Mouse (Mus musculus) spleen, adult 2 months (tissue): Measurements from ENCODE around the gene Scaf1. TPM values are rescaled to one million over a fixed set of nuclear protein-coding genes. Genes with fewer than 3 reads are reported as not detected.

Source experiments
- DNase-seq, 2 experiments: peaks; one replicate each; pipeline versions ENCODE4 v3.0.0 to v3.0.0-alpha.2; 2012 to 2021; ENCODE audit warnings: low spot score in 2 of 2, low read depth in 1 of 2
- H3K27ac ChIP-seq: fragments of 200-500 bp; 2 replicates; pipeline ENCODE4 v1.5.1; 2012; ENCODE audit warnings: low read length, inconsistent platforms; ENCODE audit not compliant: insufficient read depth
- H3K27me3 ChIP-seq: fragments of 200-500 bp; 2 replicates; pipeline ENCODE4 v1.6.1; 2012; ENCODE audit warnings: mild to moderate bottlenecking, moderate library complexity, low read length, inconsistent platforms; ENCODE audit not compliant: control insufficient read depth, insufficient read depth
- H3K36me3 ChIP-seq: fragments of 200-500 bp; 2 replicates; pipeline ENCODE4 v1.6.1; 2012; ENCODE audit warnings: mild to moderate bottlenecking, low read length, inconsistent platforms; ENCODE audit not compliant: control insufficient read depth, insufficient read depth
- H3K4me1 ChIP-seq: fragments of 200-500 bp; 2 replicates; pipeline ENCODE4 v1.6.1; 2011; ENCODE audit warnings: inconsistent platforms; ENCODE audit not compliant: control insufficient read depth, insufficient read depth, insufficient read length
- H3K4me3 ChIP-seq: fragments of 200-500 bp; 2 replicates; pipeline ENCODE4 v1.5.1; 2011; ENCODE audit warnings: mild to moderate bottlenecking, inconsistent platforms; ENCODE audit not compliant: insufficient read depth, insufficient read length; ENCODE audit errors: extremely low read depth
- CTCF ChIP-seq: fragments of 200-500 bp; IDR thresholded peaks from 2 replicates; pipeline ENCODE4 v1.5.1; 2011; ENCODE audit warnings: mild to moderate bottlenecking, inconsistent platforms; ENCODE audit not compliant: insufficient read depth, insufficient read length, insufficient replicate concordance; ENCODE audit errors: extremely low read depth
- POLR2A ChIP-seq: fragments of 200-500 bp; IDR thresholded peaks from 2 replicates; pipeline ENCODE4 v1.6.1; 2011; ENCODE audit warnings: low read depth, low read length, inconsistent platforms
- WGBS: fragments of 180-500 bp; shearing (Covaris S2); methylation state at CpG from one replicate; pipeline ENCODE4 v1.1.7; 2018; 5-methylcytosine and 5-hydroxymethylcytosine counted together
- polyA plus RNA-seq: library from polyadenylated mRNA; depleted of rRNA; stranded (reverse); fragments of >200 nt; gene quantifications from 2 replicates; pipeline ENCODE4 v1.2.3, GENCODE M21; 2012

The Scaf1 gene
- polyA plus RNA-seq, 1 experiment, result 59.0 TPM

GRCm38 (mm10) chr7:44983944-44984832, 32.0 kb downstream of the Scaf1 start:
- Histone ChIP-seq H3K36me3 (peaks cover 19% of the 10 kb centered on the region), H3K27ac (no peak overlapping the region), H3K4me3 (no peak overlapping the region), H3K4me1 (peaks cover 2% of the 10 kb centered on the region; the same call in 1 of the 2 replicates), H3K27me3 (no peaks in the 10 kb centered on the region)
- WGBS, result 89% methylated on average over 7 of the region's 7 CpGs
- TF ChIP-seq CTCF, result no peak
- no peak for TF ChIP-seq POLR2A
- DNase-seq, result no peak

DNA sequence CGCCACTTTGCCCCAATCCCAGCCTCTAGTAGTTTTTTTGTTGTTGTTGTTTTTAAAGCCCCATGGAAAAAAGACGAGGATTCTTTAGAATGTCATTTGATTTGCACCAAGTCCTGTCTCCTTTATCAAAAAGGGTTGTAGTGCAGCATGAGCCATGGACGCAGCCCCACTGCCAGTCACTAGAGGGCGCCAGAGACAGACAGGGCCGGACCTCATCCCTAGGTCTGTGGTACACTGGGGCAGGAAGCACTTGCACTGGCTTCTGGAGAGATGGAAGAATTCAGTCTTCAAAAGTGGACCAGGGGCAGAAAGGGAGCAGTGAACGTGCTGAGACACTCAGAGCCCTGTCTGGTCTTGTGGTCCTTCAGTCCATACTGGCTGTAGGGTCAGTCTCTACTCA, 33.1 kb downstream of the Scaf1 start:
- TF ChIP-seq POLR2A, result no peak
- TF ChIP-seq CTCF, result peak; percentile 98
- Histone ChIP-seq H3K27ac (no peak overlapping the region), H3K4me3 (no peak overlapping the region), H3K36me3 (peaks cover 26% of the 10 kb centered on the region), H3K4me1 (peaks cover 2% of the 10 kb centered on the region; the same call in 1 of the 2 replicates), H3K27me3 (no peaks in the 10 kb centered on the region)
- 25% methylated on average over 6 of the region's 6 CpGs for WGBS
- DNase-seq, result peak in 1 of 2 experiments; percentile 83

GRCm38 (mm10) chr7:44981539-44981938, 34.6 kb downstream of the Scaf1 start:
- H3K36me3 ChIP-seq, result peaks cover 35% of the 10 kb centered on the region
- TF ChIP-seq POLR2A, result no peak
- TF ChIP-seq CTCF, result no peak
- no peak overlapping the region for H3K4me3 ChIP-seq
- no peak for DNase-seq
- no peak overlapping the region for H3K27ac ChIP-seq
- 0 out of 2 replicates have a peak, but pooled peaks cover 2% of the 10 kb centered on the region for H3K4me1 ChIP-seq
- WGBS, result 93% methylated on average over 8 of the region's 8 CpGs
- no peaks in the 10 kb centered on the region for H3K27me3 ChIP-seq

GRCm38 (mm10) chr7:44978300-44978699, 37.9 kb downstream of the Scaf1 start:
- peaks cover 35% of the 10 kb centered on the region for H3K36me3 ChIP-seq
- WGBS, result 88% methylated on average over 3 of the region's 3 CpGs
- no peak for DNase-seq
- TF ChIP-seq POLR2A (no peak), CTCF (no peak)
- no peaks in the 10 kb centered on the region for H3K4me1 ChIP-seq
- no peaks in the 10 kb centered on the region for H3K27me3 ChIP-seq
- no peak overlapping the region for H3K27ac ChIP-seq
- no peak overlapping the region for H3K4me3 ChIP-seq

GRCm38 (mm10) chr7:44975117-44975419, 41.1 kb downstream of the Scaf1 start:
- WGBS, result 63% methylated on average over 6 of the region's 6 CpGs
- TF ChIP-seq CTCF, result no peak
- TF ChIP-seq POLR2A, result no peak
- no peak overlapping the region for H3K27ac ChIP-seq
- H3K36me3 ChIP-seq, result peaks cover 18% of the 10 kb centered on the region
- H3K27me3 ChIP-seq, result no peaks in the 10 kb centered on the region
- H3K4me1 ChIP-seq, result peaks cover 10% of the 10 kb centered on the region; the same call in 1 of the 2 replicates
- DNase-seq, result no peak
- H3K4me3 ChIP-seq, result no peak overlapping the region

DNA sequence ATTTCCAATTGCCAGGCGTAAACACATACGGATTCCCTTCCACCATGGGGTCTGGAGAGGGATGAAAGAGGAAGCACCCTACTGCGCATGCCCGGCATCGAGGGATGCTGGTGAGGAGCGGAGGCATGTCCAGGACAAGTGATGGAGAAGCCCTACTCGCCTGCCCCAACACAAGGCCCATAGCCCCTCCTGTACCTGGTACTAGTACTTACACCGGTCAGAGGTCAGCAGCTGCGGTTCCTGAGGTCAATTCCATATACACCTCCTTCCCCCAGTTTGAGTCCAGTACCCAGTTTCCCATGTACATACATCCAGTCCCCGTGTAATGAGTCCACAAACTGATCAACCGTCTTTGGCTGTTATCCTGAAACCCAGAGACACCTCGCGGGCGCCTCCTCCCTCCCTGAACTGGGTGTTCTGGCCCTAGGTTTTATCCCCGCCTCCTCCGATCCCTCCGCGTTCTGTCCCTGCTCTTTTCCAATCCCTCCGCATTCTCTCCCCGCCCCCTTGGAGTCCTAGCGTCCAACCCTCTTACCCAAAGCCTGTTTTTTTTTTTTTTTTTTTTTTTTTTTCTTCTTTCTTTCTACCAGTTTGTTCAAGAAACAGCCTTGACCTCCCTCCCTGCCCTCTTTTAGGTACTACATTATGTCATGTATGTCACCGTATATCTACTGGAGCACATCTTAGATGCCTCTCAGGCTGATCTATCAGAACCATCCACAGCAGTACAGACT, 41.6 kb downstream of the Scaf1 start, which contains the start of gene Cpt1c:
Gene Cpt1c (minus strand): TSS at position 469 of the 734 bp plus-strand sequence.
- 19% methylated on average over 22 of the region's 22 CpGs for WGBS
- Histone ChIP-seq H3K27ac (no peak within 1 kb of the TSS), H3K4me3 (peak within 1 kb of the TSS; percentile 25; the same call in 1 of the 2 replicates), H3K4me1 (peaks cover 10% of the 10 kb centered on the region; the same call in 1 of the 2 replicates), H3K27me3 (no peaks in the 10 kb centered on the region), H3K36me3 (peaks cover 18% of the 10 kb centered on the region)
- DNase-seq, result no peak
- TF ChIP-seq CTCF, result no peak
- no peak for TF ChIP-seq POLR2A
